Comparison of ENCODE assay signal across 9 mouse cellular contexts in genomic region chr15:82962536-82962935, GRCm38 (mm10). TPM values are rescaled to one million over a fixed set of nuclear protein-coding genes. Genes with fewer than 3 reads are reported as not detected.
DNase-seq lines count a peak whose midpoint lies in the region; ATAC-seq lines count a peak whose summit lies in the region.
"Had no signal": no experiment of that assay in that cellular context is flagged by ENCODE, and none has a peak within 500 bp of the region (broad histone marks: within the 10 kb centered on the region; RNA-seq: fewer than 3 reads in every experiment).

No protein-coding gene starts in this region.

- H3K4me1 ChIP-seq in lung, embryonic 16.5 days (replicated peaks; ENCODE audit: control insufficient read depth, insufficient read depth, low read length): peaks cover 40% of the 10 kb centered on the region
- H3K4me1 ChIP-seq in forebrain, embryonic 10.5 days: peaks cover 73% of the 10 kb centered on the region
- peaks cover 89% of the 10 kb centered on the region for H3K4me1 ChIP-seq in neural tube, embryonic 13.5 days (replicated peaks)

- no peak for DNase-seq in lung, adult 18-20 months
- no peak for DNase-seq in forebrain, embryonic 10.5 days (ENCODE audit: extremely low spot score, low spot score)
- peak; percentile 71 for DNase-seq in kidney, adult 9 months
- DNase-seq in gastrocnemius, adult 18-20 months (ENCODE audit: low spot score): no peak
- no peak for DNase-seq in frontal cortex, postnatal 36 days (ENCODE audit: low spot score in 2 of 2)
- DNase-seq in urinary bladder, postnatal 10 days (ENCODE audit: low spot score): no peak
- DNase-seq: gastrocnemius, postnatal 14 days had no signal

- H3K9ac ChIP-seq in lung, embryonic 16.5 days (ENCODE audit: low read length): no peak overlapping the region; the same call in 1 of the 2 replicates
- peak overlapping the region; percentile 80 for H3K9ac ChIP-seq in neural tube, embryonic 13.5 days

- H3K27ac ChIP-seq in lung, embryonic 16.5 days (ENCODE audit: low read length): no peak overlapping the region
- no peak overlapping the region for H3K27ac ChIP-seq in forebrain, embryonic 10.5 days
- peak overlapping the region; percentile 88 for H3K27ac ChIP-seq in neural tube, embryonic 13.5 days (replicated peaks)

- 41% methylated on average over 4 of the region's 4 CpGs for whole genome bisulfite sequencing in lung, embryonic 16.5 days
- WGBS in forebrain, embryonic 10.5 days: 42% methylated on average over 4 of the region's 4 CpGs
- 37% methylated on average over 4 of the region's 4 CpGs for WGBS in neural tube, embryonic 13.5 days

- no peaks in the 10 kb centered on the region for H3K9me3 ChIP-seq in lung, embryonic 16.5 days (ENCODE audit: control insufficient read depth, low read length)
- H3K9me3 ChIP-seq in forebrain, embryonic 10.5 days: no peaks in the 10 kb centered on the region
- no peaks in the 10 kb centered on the region for H3K9me3 ChIP-seq in neural tube, embryonic 13.5 days

- H3K4me3 ChIP-seq in lung, embryonic 16.5 days (ENCODE audit: low read length): peak overlapping the region; percentile 63
- H3K4me3 ChIP-seq in forebrain, embryonic 10.5 days: peak overlapping the region; percentile 60
- H3K4me3 ChIP-seq in neural tube, embryonic 13.5 days: peak overlapping the region; percentile 53

- H3K27me3 ChIP-seq in lung, embryonic 16.5 days (ENCODE audit: control insufficient read depth, insufficient read depth, low read depth, low read length): peaks cover 23% of the 10 kb centered on the region
- peaks cover 97% of the 10 kb centered on the region for H3K27me3 ChIP-seq in forebrain, embryonic 10.5 days (ENCODE audit: poor library complexity, severe bottlenecking)
- peaks cover 65% of the 10 kb centered on the region for H3K27me3 ChIP-seq in neural tube, embryonic 13.5 days

- no peaks in the 10 kb centered on the region for H3K36me3 ChIP-seq in lung, embryonic 16.5 days (ENCODE audit: control insufficient read depth, insufficient read depth, low read length)
- no peaks in the 10 kb centered on the region for H3K36me3 ChIP-seq in forebrain, embryonic 10.5 days (replicated peaks)
- H3K36me3 ChIP-seq in neural tube, embryonic 13.5 days: no peaks in the 10 kb centered on the region

- peak overlapping the region; percentile 83 for H3K4me2 ChIP-seq in lung, embryonic 16.5 days (ENCODE audit: low read depth, low read length)
- peak overlapping the region; percentile 63 for H3K4me2 ChIP-seq in neural tube, embryonic 13.5 days

- no peak for ATAC-seq in lung, embryonic 16.5 days (ENCODE audit: low read depth)
- ATAC-seq in neural tube, embryonic 13.5 days (ENCODE audit: low read depth): no peak

RNA-seq across cellular contexts. Expression of gene Tcf20, which starts 25.1 kb away (rescaled TPM):
- 7.2 and 7.3 TPM in 2 replicates for polyA plus RNA-seq in lung, embryonic 16.5 days (2015; fragmentation: Nextera tagmentation; extraction: Ambion mirVana)
- polyA plus RNA-seq in forebrain, embryonic 10.5 days (2016; fragmentation: Nextera tagmentation; extraction: Ambion mirVana): 6.5 and 7.1 TPM in 2 replicates
- 11.8 and 12.7 TPM in 2 replicates for polyA plus RNA-seq in neural tube, embryonic 13.5 days (2015; fragmentation: Nextera tagmentation; extraction: Ambion mirVana)
- total RNA-seq in gastrocnemius, adult 18-20 months (2021): 10 to 100 TPM; 33.2 to 36.0 TPM
